Mouse (Mus musculus) testis, adult 2 months (tissue): ENCODE measurements around the gene Olfr1358. TPM values are rescaled to one million over a fixed set of nuclear protein-coding genes. Genes with fewer than 3 reads are reported as not detected.

ENCODE experiments used
- H3K27ac ChIP-seq: fragments of 200-500 bp; 2 replicates; pipeline ENCODE4 v1.5.1; 2012; ENCODE audit warnings: low read depth, low read length; ENCODE audit not compliant: control insufficient read depth, insufficient read depth
- H3K27me3 ChIP-seq: fragments of 200-500 bp; 2 replicates; pipeline ENCODE4 v1.6.1; 2012; ENCODE audit warnings: mild to moderate bottlenecking, low read length, moderate library complexity; ENCODE audit not compliant: control insufficient read depth, insufficient read depth
- H3K36me3 ChIP-seq: fragments of 200-500 bp; 2 replicates; pipeline ENCODE4 v1.6.1; 2012; ENCODE audit warnings: mild to moderate bottlenecking, low read length; ENCODE audit not compliant: control insufficient read depth, insufficient read depth
- H3K4me1 ChIP-seq: fragments of 200-500 bp; 2 replicates; pipeline ENCODE4 v1.6.1; 2012; ENCODE audit warnings: low read length; ENCODE audit not compliant: control insufficient read depth, insufficient read depth
- H3K4me3 ChIP-seq: fragments of 200-500 bp; 2 replicates; pipeline ENCODE4 v1.5.1; 2012; ENCODE audit warnings: low read depth, mild to moderate bottlenecking, low read length, moderate library complexity, mixed read lengths; ENCODE audit not compliant: control insufficient read depth
- CTCF ChIP-seq: fragments of 200-500 bp; IDR thresholded peaks from 2 replicates; pipeline ENCODE4 v1.5.1; 2012; ENCODE audit warnings: low read depth, mild to moderate bottlenecking, inconsistent platforms, low read length, moderate library complexity; ENCODE audit not compliant: control insufficient read depth, insufficient read depth, insufficient replicate concordance
- POLR2A ChIP-seq: fragments of 200-500 bp; IDR thresholded peaks from 2 replicates; pipeline ENCODE4 v1.6.1; 2012; ENCODE audit warnings: low read depth, mild to moderate bottlenecking, inconsistent platforms, low read length, moderate library complexity; ENCODE audit not compliant: control insufficient read depth
- polyA plus RNA-seq: library from polyadenylated mRNA; depleted of rRNA; stranded (reverse); fragments of >200 nt; gene quantifications from 2 replicates; pipeline ENCODE4 v1.2.3, GENCODE M21; 2012; rRNA removed

Gene Olfr1358
- 0.54 and 0.67 TPM in 2 replicates for polyA plus RNA-seq

GRCm38 (mm10) chr10:78517128-78517527 is at the start of gene Olfr1358:
TSS of gene Olfr1358 (plus strand) at chr10:78517428.
- no peak within 1 kb of the TSS for H3K27ac ChIP-seq
- no peaks in the 10 kb centered on the region for H3K36me3 ChIP-seq
- H3K4me3 ChIP-seq, result no peak within 1 kb of the TSS
- peaks cover 2% of the 10 kb centered on the region; the same call in 1 of the 2 replicates for H3K4me1 ChIP-seq
- no peak for TF ChIP-seq POLR2A
- no peak for TF ChIP-seq CTCF
- no peaks in the 10 kb centered on the region for H3K27me3 ChIP-seq

- Histone ChIP-seq H3K27me3 (no peaks in the 10 kb centered on the region), H3K4me1 (peaks cover 33% of the 10 kb centered on the region), H3K36me3 (no peaks in the 10 kb centered on the region), H3K4me3 (no peak overlapping the region), H3K27ac (no peak overlapping the region)
- TF ChIP-seq POLR2A (no peak), CTCF (no peak)
Observed at GRCm38 (mm10) chr10:78467761-78468310, 49.4 kb upstream of the Olfr1358 start.

GRCm38 (mm10) chr10:78470582-78471313 is 46.5 kb upstream of the Olfr1358 start:
- peaks cover 14% of the 10 kb centered on the region for H3K4me1 ChIP-seq
- TF ChIP-seq POLR2A (no peak), CTCF (no peak)
- H3K27me3 ChIP-seq, result no peaks in the 10 kb centered on the region
- peak overlapping the region; percentile 72 for H3K4me3 ChIP-seq
- peak overlapping the region; percentile 7; the same call in 1 of the 2 replicates for H3K27ac ChIP-seq
- H3K36me3 ChIP-seq, result no peaks in the 10 kb centered on the region

GRCm38 (mm10) chr10:78472046-78472445 is 45.2 kb upstream of the Olfr1358 start:
- TF ChIP-seq CTCF (no peak), POLR2A (no peak)
- no peak overlapping the region for H3K27ac ChIP-seq
- no peaks in the 10 kb centered on the region for H3K36me3 ChIP-seq
- peaks cover 14% of the 10 kb centered on the region for H3K4me1 ChIP-seq
- no peak overlapping the region for H3K4me3 ChIP-seq
- H3K27me3 ChIP-seq, result no peaks in the 10 kb centered on the region

- no peaks in the 10 kb centered on the region for H3K27me3 ChIP-seq
- TF ChIP-seq POLR2A (no peak), CTCF (no peak)
- no peak overlapping the region; the same call in 1 of the 2 replicates for H3K27ac ChIP-seq
- no peak overlapping the region for H3K4me3 ChIP-seq
- H3K4me1 ChIP-seq, result peaks cover 14% of the 10 kb centered on the region
- H3K36me3 ChIP-seq, result no peaks in the 10 kb centered on the region
Observed at GRCm38 (mm10) chr10:78473434-78473833, 43.8 kb upstream of the Olfr1358 start.

- Histone ChIP-seq H3K27ac (no peak overlapping the region), H3K4me1 (peaks cover 14% of the 10 kb centered on the region), H3K4me3 (no peak overlapping the region), H3K36me3 (no peaks in the 10 kb centered on the region), H3K27me3 (no peaks in the 10 kb centered on the region)
- no peak for TF ChIP-seq CTCF
- no peak for TF ChIP-seq POLR2A
Observed at GRCm38 (mm10) chr10:78474759-78475158, 42.5 kb upstream of the Olfr1358 start.

- Histone ChIP-seq H3K27ac (no peak overlapping the region), H3K27me3 (no peaks in the 10 kb centered on the region), H3K4me3 (no peak overlapping the region), H3K4me1 (peaks cover 5% of the 10 kb centered on the region), H3K36me3 (no peaks in the 10 kb centered on the region)
- TF ChIP-seq POLR2A, result no peak
- TF ChIP-seq CTCF, result no peak
Observed at GRCm38 (mm10) chr10:78476821-78477220, 40.4 kb upstream of the Olfr1358 start.
